Mouse (Mus musculus): ENCODE results near the gene Dapk3. TPM values are rescaled to one million over a fixed set of nuclear protein-coding genes. Genes with fewer than 3 reads are reported as not detected.

The Dapk3 gene
- polyA plus RNA-seq (2014; fragmentation: Nextera tagmentation; extraction: Ambion mirVana), result 63.3 and 66.9 TPM in 2 replicates

DNA sequence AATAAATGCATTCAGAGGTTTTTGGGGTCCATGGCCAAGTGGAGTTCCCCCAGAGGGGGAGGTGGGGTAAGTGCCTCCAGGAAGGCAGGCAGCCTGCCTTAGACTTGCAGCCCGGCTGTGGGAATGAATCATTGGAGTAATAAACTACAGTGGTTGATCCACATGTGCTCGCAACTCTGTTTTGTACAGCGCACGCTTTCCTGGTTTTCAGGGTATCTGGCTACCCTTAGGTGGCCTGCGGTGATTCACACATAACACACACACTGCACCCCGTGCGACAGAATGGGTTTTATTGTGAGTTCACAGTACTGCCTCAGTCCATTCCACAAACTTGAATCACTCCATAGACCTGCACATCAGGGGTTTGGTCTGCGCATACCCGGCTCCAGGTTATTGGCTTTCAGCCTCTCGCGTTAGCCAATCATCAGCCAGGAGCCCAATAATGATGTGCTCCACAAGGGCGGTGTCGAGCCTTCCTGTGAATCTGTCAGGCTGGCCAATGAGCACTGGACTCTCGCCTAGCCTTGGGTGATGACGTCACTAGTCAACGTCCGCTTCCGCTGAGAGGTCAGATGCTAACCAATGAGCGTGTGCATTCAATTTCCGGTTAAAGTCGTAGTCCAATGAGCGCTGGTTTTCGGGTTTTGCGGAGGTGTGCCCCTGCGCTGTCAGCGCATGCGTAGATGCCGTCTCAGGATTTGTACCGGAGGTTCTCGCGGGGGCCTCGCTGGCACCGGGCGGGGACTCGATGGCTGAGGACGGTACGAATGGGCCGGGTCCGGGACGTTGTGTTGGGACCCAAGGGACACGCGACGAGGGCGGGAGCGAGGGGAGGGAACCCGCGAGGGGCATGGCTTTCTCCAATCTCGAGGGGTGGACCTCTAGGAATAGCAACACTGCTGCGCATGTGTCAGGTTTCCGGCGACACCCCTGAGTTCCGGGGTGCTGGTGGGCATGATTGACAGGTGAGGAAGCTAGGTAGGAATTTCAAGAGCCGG, at the start of gene Dapk3:
Gene Dapk3, plus strand, starts transcription at position 670 of the 998 bp plus-strand sequence.
- Histone ChIP-seq H3K9ac (replicated peaks; ENCODE audit: low read length) (peak within 1 kb of the TSS; percentile 69), H3K27ac (replicated peaks; ENCODE audit: low read depth, low read length) (peak within 1 kb of the TSS; percentile 87), H3K27me3 (ENCODE audit: control insufficient read depth, insufficient read depth, low read length) (no peaks in the 10 kb centered on the region), H3K4me3 (replicated peaks; ENCODE audit: low read depth, low read length) (peak within 1 kb of the TSS; percentile 63), H3K4me2 (ENCODE audit: low read length) (peak within 1 kb of the TSS; percentile 64), H3K4me1 (ENCODE audit: control insufficient read depth, insufficient read depth, low read length) (peaks cover 15% of the 10 kb centered on the region), H3K9me3 (ENCODE audit: control insufficient read depth, low read length) (no peaks in the 10 kb centered on the region), H3K36me3 (ENCODE audit: control insufficient read depth, insufficient read depth, low read length) (peaks cover 80% of the 10 kb centered on the region)
- WGBS, result 5% methylated on average over 53 of the region's 53 CpGs
- peak; percentile 96 for ATAC-seq (ENCODE audit: low FRiP score, low TSS enrichment)
- peak; percentile 99 for DNase-seq

DNA sequence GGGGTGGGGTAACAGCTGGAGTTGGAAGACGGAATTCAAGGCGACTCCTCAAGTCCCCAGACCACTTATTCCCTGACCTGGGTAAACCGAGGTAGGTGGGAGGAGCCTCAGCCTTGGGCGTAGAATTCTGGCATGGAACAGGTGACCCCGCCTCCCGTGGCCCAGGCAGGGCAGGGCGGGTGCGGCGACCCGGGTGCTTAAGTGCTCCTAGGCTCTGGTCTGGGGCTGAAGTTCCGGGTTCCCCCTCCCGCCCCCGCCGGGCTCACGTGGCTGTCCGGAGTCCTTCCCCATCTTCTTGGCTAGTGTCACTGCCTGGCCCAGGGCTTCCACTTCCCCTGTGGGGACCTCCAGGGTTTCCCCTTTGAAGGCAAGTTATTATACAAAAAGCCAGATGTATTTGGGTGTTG, 48.6 kb upstream of the Dapk3 start:
- 5% methylated on average over 16 of the region's 16 CpGs for WGBS
- H3K4me3 ChIP-seq (replicated peaks; ENCODE audit: low read depth, low read length), result no peak overlapping the region

DNA sequence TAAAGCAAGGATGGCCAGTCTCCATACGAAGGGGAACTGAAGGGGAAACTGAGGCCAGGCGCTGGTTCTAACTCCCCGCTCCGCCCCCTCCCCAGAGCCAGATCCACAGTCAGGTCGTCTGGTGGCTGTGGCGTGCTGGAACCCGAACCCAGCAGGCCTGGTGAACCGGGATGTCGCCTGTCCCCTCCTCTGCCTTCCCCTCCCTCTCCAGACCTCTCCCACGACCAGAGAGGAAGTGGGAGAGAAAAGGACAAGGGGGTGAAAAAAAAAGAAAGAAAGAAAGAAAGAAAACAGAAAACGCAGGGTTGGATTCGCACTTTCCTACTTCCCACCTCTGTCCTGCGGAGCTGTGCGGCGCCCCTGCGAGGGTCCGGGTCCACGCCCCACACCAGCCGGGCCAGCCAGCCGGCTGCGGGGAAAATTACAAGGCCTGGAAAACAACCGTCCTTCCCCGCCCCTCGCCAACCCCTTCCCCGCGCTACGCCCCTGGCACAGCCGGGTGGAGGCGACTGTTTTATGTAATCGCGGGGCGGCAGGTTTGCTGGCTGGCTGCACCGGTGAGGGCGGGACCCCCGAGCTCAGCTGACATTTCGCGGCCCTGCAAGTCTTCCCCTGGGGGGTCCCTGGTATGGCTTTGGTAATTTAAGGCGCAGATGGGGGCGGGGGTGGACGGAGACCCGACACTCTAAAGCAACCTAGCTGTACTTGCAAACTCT, 47.7 kb upstream of the Dapk3 start, which contains the start of gene Zbtb7a:
Gene Zbtb7a, plus strand, starts transcription at position 255 of the 716 bp plus-strand sequence.
- Histone ChIP-seq H3K4me1 (ENCODE audit: control insufficient read depth, insufficient read depth, low read length) (peaks cover 22% of the 10 kb centered on the region), H3K27me3 (ENCODE audit: control insufficient read depth, insufficient read depth, low read length) (peaks cover 48% of the 10 kb centered on the region), H3K4me3 (replicated peaks; ENCODE audit: low read depth, low read length) (peak within 1 kb of the TSS; percentile 78), H3K27ac (replicated peaks; ENCODE audit: low read depth, low read length) (peak within 1 kb of the TSS; percentile 89), H3K4me2 (ENCODE audit: low read length) (peak within 1 kb of the TSS; percentile 98), H3K9me3 (ENCODE audit: control insufficient read depth, low read length) (no peaks in the 10 kb centered on the region), H3K9ac (replicated peaks; ENCODE audit: low read length) (peak within 1 kb of the TSS; percentile 77), H3K36me3 (ENCODE audit: control insufficient read depth, insufficient read depth, low read length) (no peaks in the 10 kb centered on the region)
- WGBS, result 2% methylated on average over 41 of the region's 41 CpGs
- DNase-seq, result peak; percentile 45
- ATAC-seq (ENCODE audit: low FRiP score, low TSS enrichment), result no peak

More for the DNA sequence above, 48.6 kb upstream of the Dapk3 start:
- Histone ChIP-seq H3K4me1 (ENCODE audit: control insufficient read depth, insufficient read depth, low read length) (peaks cover 16% of the 10 kb centered on the region), H3K9me3 (ENCODE audit: control insufficient read depth, low read length) (no peaks in the 10 kb centered on the region), H3K36me3 (ENCODE audit: control insufficient read depth, insufficient read depth, low read length) (no peaks in the 10 kb centered on the region), H3K27ac (replicated peaks; ENCODE audit: low read depth, low read length) (no peak overlapping the region), H3K9ac (replicated peaks; ENCODE audit: low read length) (no peak overlapping the region), H3K27me3 (ENCODE audit: control insufficient read depth, insufficient read depth, low read length) (peaks cover 54% of the 10 kb centered on the region), H3K4me2 (ENCODE audit: low read length) (no peak overlapping the region)
- ATAC-seq (ENCODE audit: low FRiP score, low TSS enrichment), result no peak
- DNase-seq, result no peak

DNA sequence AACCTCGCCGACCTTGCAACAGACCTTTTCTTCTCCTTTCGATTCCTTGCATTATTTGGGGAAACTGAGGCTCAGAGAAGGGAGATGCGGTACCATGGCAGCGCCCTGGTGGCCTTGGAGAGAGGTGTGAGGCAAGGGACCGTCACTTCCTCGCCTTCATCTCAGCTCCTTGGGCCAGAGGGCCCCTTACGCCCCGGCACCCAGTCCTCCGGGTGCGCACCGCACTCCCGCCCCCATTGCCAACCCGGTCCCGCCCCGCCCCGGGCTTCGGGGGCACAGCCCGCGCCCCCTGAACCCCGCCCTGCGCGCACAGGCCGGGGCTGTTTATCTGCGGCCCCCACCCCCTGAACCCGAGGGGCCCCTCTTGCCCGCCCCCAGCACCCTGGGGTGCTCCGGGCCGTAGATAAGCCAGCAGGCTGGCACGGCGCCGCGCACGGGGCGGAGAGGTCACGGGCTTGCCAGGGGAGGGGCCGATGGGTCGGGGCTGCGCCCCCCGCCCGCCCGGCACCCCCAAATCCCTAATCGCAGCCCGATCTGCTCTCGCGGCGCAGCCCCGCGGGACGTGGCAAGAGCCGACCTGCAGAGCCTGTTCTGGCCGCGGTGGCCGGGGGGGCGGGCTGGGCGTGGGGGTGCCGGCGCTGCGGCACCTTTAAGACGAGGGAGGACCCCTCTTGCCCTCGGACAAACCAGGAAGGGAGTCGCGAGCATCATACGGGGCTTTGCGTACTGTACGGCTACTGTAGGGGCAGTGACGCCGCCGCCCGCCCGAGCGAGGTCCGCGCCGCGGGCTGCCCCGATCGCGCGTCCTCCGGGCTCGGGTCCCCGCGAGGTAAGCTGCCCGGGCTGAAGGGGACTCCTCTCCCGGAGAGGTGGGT, 46.7 kb upstream of the Dapk3 start:
- peak; percentile 12; the same call in 1 of the 2 replicates for ATAC-seq (ENCODE audit: low FRiP score, low TSS enrichment)
- Histone ChIP-seq H3K9me3 (ENCODE audit: control insufficient read depth, low read length) (no peaks in the 10 kb centered on the region), H3K36me3 (ENCODE audit: control insufficient read depth, insufficient read depth, low read length) (no peaks in the 10 kb centered on the region), H3K4me1 (ENCODE audit: control insufficient read depth, insufficient read depth, low read length) (peaks cover 28% of the 10 kb centered on the region), H3K4me3 (replicated peaks; ENCODE audit: low read depth, low read length) (peak overlapping the region; percentile 78), H3K27me3 (ENCODE audit: control insufficient read depth, insufficient read depth, low read length) (peaks cover 38% of the 10 kb centered on the region), H3K4me2 (ENCODE audit: low read length) (peak overlapping the region; percentile 98), H3K9ac (replicated peaks; ENCODE audit: low read length) (peak overlapping the region; percentile 77), H3K27ac (replicated peaks; ENCODE audit: low read depth, low read length) (peak overlapping the region; percentile 89)
- under 1% methylated on average over 74 of the region's 86 CpGs for WGBS
- DNase-seq, result peak; percentile 84

DNA sequence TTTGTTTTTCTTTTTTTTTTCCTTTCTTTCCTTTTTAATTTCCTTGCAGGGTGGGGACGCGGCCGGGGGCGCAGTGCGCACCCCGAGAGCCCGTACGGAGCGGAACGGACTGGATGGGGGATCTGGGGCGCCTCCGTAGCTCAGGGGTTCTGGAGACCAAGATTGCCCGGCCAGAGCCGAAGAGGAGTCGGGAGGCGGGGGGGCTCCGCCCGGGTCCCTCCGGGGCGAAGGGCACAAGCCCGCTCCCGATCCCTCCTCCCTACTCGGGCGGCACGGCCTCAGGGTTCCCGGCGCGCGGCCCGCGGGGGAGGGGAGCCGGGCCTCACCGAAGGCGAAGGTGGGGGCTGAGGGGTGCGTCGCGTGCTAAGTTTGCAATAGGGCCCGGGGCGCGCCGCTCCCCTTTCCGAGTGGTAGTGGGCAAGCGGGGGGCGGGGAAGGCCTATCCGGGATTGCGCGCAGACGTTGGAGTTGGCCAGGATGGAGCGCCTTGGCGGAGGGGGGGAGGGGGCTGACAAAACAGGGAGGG, 46.0 kb upstream of the Dapk3 start:
- 1% methylated on average over 47 of the region's 50 CpGs for WGBS
- Histone ChIP-seq H3K9ac (replicated peaks; ENCODE audit: low read length) (peak overlapping the region; percentile 77), H3K27me3 (ENCODE audit: control insufficient read depth, insufficient read depth, low read length) (peaks cover 38% of the 10 kb centered on the region), H3K4me2 (ENCODE audit: low read length) (peak overlapping the region; percentile 98), H3K36me3 (ENCODE audit: control insufficient read depth, insufficient read depth, low read length) (no peaks in the 10 kb centered on the region), H3K4me3 (replicated peaks; ENCODE audit: low read depth, low read length) (peak overlapping the region; percentile 78), H3K4me1 (ENCODE audit: control insufficient read depth, insufficient read depth, low read length) (peaks cover 30% of the 10 kb centered on the region), H3K9me3 (ENCODE audit: control insufficient read depth, low read length) (no peaks in the 10 kb centered on the region), H3K27ac (replicated peaks; ENCODE audit: low read depth, low read length) (peak overlapping the region; percentile 89)
- peak; percentile 55 for ATAC-seq (ENCODE audit: low FRiP score, low TSS enrichment)
- DNase-seq, result peak; percentile 88

DNA sequence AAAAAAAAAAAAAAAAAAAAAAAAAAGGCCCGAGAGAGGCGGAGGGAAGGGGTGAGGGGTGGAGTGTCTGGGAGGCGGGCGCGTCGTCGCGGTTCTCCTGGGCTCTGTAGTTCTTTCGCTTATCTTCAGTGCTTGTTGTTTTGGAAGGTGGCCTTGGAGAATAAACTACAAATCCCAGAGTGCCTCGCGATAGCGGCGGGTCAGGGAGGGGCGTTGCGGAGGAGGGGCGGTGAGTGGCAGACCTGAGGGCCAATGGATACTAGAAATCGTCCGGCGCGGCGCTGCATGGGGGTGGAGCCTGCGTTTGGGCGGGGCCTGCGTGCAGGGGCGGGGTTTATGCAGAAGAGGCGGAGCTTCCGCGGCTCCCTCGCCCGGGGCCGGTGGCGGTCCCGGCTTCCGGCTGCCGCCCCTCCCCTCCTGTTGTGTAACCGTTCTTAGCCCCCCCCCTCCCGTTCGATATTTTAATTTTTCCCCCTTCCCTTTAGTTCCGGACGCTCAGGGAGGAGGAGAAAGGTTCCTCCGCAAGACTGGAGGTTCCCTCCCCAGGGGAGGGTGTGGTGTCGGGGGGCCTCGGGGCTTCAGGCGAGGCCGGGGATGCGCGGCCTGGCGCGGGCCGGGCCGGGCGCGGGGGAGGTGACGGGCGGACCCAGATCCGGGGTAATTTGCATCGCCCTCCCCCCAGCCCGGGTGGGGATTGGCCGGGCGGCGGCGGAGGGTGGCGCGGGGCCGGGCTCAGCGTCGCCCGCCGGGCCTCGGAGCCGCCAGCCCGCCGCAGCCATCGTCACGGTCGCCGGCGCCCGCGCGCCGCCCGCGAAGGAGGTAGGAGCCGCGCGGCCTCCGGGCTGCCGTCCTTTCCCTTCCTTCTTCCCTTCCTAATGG, 45.3 kb upstream of the Dapk3 start:
- ATAC-seq (ENCODE audit: low FRiP score, low TSS enrichment) (peak; percentile 93), DNase-seq (peak; percentile 98)
- peak overlapping the region; percentile 78 for H3K4me3 ChIP-seq (replicated peaks; ENCODE audit: low read depth, low read length)
- H3K9me3 ChIP-seq (ENCODE audit: control insufficient read depth, low read length), result no peaks in the 10 kb centered on the region
- H3K27ac ChIP-seq (replicated peaks; ENCODE audit: low read depth, low read length), result peak overlapping the region; percentile 89
- H3K9ac ChIP-seq (replicated peaks; ENCODE audit: low read length), result peak overlapping the region; percentile 81
- WGBS, result under 1% methylated on average over 71 of the region's 89 CpGs
- H3K4me1 ChIP-seq (ENCODE audit: control insufficient read depth, insufficient read depth, low read length), result peaks cover 30% of the 10 kb centered on the region
- peaks cover 34% of the 10 kb centered on the region for H3K27me3 ChIP-seq (ENCODE audit: control insufficient read depth, insufficient read depth, low read length)
- H3K36me3 ChIP-seq (ENCODE audit: control insufficient read depth, insufficient read depth, low read length), result no peaks in the 10 kb centered on the region
- H3K4me2 ChIP-seq (ENCODE audit: low read length), result peak overlapping the region; percentile 98

DNA sequence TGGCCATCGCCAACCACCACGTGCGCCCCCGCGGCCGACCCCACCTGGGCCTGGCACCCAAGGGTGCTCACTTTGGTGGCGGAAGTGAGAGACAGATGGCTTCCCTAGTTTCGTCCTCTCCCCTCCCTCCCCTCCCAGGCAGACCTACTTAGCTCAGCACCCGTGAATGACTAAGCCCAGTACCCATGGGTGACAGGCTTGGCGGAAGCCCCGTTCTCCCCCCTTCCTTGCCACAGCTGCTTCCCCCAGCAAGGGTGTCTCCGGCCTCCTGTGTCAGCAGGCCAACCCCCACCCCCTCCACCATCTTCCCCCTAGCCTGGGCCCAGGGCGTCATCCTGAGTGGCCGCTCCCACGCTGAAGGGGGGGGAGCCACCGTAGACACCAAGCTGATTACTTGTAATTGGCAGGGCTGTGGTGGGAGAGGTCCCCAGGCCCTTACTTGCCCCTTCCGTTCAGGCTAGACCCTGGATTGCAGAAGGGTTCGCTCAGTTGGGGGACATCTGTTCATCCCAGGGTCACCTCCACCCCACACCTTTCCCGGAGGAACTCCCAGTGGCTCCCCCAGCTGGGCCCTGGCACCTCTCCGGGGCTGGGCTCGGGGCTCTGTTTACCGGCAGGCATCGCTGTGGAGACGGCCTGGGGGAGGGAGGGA, 44.5 kb upstream of the Dapk3 start:
- peaks cover 28% of the 10 kb centered on the region for H3K27me3 ChIP-seq (ENCODE audit: control insufficient read depth, insufficient read depth, low read length)
- H3K4me2 ChIP-seq (ENCODE audit: low read length), result peak overlapping the region; percentile 71
- H3K9me3 ChIP-seq (ENCODE audit: control insufficient read depth, low read length), result no peaks in the 10 kb centered on the region
- H3K4me3 ChIP-seq (replicated peaks; ENCODE audit: low read depth, low read length), result peak overlapping the region; percentile 78
- H3K4me1 ChIP-seq (ENCODE audit: control insufficient read depth, insufficient read depth, low read length), result peaks cover 30% of the 10 kb centered on the region
- no peak for ATAC-seq (ENCODE audit: low FRiP score, low TSS enrichment)
- DNase-seq, result peak; percentile 40
- H3K27ac ChIP-seq (replicated peaks; ENCODE audit: low read depth, low read length), result peak overlapping the region; percentile 82
- peak overlapping the region; percentile 81 for H3K9ac ChIP-seq (replicated peaks; ENCODE audit: low read length)
- no peaks in the 10 kb centered on the region for H3K36me3 ChIP-seq (ENCODE audit: control insufficient read depth, insufficient read depth, low read length)
- under 1% methylated on average over 18 of the region's 24 CpGs for WGBS
